Mouse (Mus musculus) kidney, postnatal 36 days (tissue): Measurements from ENCODE around the gene Plekha7.
"Not testable (repeated sequence)": the region's sequence is repeated elsewhere in the genome, so short reads cannot be mapped to it uniquely, and the experiment has no call there.

Experiments used
- DNase-seq, 2 experiments: peaks; one replicate each; pipeline ENCODE4 v3.0.0; 2021 to 2022; ENCODE audit warnings: mixed read lengths in 2 of 2

Gene Plekha7

DNA sequence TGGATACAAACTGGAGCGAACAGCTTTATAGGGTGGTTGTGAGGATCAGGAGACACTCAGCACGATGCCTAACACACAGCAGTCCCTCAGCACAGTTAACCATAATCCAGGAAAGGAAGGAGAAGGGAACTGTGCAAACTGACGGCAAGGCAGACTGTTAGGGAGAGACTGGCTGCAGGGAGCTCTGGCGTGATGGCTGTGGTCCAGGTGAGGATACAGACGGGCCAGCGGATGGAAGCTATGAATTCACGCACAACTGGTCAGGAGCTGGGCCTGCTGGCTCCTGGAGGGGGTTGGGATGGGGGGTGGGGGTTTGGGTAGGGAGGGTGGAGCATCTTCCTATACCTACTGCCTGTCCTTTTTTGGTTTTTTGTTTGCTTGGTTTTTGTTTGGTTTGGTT is 182.5 kb downstream of the Plekha7 start:
- DNase-seq, result no peak

DNA sequence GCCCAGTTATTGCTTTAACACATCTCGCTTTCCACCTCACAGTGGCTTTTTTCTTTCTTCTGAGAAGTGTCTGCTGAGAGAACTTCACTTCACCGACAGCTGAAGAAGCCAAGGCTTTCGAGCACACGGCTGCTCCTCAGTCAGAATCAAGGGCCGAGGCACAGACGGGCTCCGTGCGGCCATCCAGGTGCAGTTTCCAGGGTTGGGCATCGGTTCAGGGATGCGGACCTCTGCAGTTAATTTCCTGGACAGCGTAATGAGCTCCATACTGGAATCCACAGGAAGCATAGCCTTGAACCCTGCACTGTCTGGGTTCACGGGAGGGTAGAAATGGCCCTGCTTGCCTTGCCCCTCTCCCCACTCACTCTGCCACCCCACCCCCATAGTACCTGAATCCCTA is 184.1 kb downstream of the Plekha7 start:
- no peak for DNase-seq

DNA sequence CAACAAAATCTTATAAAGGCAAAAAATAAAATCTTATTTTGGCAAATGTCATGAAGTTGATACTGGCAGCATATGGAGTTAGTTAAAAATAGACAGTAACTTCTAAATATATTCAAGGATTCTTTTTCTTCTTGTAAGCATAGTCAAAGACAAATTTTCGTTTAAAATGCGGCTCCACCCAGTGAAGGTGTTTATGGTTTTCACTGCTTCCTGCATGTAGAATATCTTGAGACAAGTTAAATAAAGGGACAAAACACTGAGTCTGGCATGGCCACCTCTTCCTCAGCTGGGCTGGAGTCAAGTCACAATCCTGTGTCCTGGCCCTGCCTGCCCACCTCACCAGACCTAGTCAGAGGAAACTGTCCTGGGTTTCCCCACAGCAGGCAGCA is 184.6 kb downstream of the Plekha7 start:
- no peak for DNase-seq

DNA sequence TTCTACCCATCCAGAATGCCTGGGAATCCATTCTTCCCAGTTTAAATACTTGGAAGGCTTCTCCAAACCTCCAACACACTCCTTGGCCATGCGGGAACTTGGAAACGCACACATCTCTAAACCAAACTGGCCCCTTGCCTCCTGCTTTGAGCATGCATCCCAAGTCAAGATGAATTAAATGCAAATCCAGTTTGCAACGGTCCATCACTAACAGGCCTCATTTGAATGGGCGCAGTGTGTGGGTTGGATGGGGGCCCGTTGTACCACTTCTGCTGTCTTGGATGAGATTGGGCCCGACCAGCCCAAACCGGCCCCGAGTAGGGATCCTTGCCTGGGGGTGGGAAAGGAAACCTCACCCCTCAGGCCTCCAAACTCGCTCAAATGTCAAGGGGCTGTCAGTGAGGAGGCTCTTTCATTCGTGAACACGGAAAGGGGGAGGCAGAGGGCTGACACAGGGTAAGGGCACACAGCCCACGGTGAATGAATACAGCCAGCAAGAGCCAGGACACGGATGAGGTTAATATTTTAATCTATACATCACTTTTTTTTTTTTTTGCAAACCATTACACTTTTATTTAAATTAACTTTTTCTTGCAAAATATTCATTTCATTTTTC is 185.1 kb downstream of the Plekha7 start:
- DNase-seq, result no peak

DNA sequence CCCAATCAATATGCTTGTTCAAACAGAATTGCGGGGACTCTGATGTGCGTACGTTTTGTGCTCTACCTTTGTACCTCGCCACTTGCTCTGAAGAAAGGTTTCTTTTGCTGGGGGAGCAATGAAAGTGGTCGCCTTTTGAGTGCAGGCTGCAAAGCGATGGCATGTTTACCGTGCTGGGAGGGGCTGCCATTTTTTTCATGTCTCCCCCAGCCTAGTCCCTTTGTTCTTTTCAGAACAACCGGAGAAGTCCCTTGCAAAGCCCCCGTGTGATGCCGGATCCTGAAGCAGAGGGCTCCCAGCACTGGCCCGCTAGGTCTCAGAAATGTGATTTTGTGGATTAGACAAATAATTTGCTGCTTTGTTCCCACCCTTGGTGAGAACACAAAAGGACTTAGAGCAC is 187.0 kb downstream of the Plekha7 start:
- no peak for DNase-seq

DNA sequence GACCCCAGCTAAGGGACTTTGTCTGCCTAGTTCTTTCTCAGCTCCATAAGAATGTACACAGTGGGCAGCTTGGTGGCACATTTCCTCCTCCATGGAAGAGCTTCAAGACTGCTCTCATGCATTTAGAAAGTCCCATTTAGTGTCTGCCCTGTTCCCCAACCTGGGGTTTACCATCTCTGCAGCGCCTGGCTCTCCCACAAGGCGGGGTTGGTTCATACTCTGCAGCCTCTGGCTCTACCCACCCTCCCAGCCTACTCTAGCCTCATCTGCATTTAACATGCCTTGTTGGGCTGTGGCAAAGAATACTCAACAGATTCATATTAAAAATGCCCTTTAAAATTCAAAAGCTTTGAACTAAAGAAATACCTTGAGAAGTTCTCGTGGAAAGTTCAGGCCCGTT is 187.4 kb downstream of the Plekha7 start:
- no peak for DNase-seq

DNA sequence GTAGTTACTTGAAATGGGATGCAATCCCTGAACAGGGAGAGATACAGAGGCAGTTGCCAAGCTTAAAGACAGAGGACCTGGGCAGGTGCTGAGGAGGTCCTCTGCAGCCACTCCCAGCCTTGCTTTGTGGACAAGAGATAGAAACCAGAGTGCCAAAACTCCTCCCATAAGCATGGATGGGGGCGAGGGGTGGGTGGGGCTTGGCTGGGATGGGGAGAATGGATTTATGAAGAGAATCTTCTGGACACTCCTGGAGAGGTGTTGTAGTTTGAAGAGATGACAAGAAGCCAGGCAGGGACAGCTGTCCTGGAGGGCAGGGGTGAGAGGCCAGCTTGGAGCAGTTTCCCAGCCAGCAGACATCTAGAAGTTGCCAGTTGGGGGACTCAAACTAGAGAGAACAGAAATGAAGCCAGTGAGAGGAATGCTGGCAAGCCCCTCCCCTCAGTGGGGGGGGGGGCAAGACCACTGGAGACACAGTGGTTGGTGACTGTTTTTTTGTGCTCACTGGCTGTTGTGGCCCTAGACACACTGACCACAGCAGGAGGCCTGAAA is 188.8 kb downstream of the Plekha7 start:
- no peak for DNase-seq

DNA sequence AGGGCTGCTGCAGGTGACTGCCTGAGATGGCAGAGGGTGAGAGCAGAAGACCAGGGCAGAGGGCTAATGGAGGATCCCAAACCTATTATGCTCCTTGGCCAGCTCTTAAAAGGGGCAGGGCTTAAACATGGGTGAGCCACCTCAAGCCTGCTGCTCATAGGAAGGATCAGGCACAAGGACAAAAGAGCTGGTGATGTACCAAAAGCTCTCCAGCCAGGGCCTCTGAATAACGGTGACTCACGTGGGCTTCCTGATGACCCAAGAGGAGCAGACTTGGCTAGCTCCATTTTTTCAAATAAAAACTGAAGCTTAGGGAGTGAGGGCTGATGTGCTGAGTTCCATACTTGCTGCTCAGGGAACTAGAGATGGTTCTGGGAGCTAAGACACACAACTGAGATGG is 192.2 kb downstream of the Plekha7 start:
- no peak for DNase-seq

DNA sequence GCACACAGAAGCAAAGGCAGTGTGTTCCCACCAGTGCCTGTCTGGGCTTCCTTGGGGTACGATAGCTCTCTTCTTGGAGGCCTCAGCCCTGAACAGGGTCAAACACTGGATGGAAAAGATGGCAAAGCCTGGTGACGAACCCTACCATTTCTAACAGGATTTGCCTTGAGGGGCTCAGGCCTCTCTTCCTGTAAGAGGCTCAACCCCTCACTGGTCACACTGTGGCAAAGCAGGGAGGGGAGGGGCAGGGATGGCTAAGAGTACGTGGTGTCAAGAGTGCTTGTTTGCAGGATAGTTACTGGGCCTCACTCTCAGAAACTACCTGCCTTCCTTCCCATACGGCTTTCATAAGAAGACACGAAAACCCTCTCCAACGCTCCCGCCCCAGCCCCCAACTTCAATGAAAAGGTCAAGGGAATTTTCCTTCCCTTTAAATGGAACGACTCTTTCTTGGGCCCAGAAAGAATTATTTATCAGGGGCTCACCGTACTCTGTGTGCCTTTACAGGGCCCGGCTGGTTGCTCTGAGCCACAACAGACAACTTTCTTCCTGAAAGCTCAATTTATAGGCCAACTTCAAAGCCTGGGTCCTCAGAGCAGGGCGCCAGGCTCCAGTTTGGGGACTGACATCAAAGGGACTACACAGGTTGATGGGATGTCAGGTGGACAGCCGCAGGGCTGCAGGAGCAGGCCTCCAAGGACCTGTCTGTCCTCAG is 192.8 kb downstream of the Plekha7 start:
- no peak for DNase-seq

DNA sequence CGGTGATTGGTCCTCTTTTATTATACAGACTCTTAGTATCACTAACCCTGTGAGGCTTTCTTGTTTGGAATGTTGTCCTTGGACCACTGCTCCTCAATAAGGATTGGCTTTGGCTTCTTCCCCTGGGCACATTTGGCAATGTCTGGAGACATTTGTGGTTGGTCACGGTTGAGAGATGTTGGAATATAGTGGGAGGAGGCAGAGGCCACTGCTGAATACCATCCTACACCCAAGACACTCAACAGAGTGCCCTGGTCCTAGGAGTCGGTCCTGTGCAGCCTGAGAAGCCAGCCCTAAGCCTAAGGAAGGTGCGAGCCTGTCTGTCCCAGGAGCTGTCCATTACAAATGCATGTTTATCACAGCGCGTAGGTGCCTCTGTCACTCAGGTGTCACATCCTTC is 196.6 kb downstream of the Plekha7 start:
- DNase-seq, result no peak

DNA sequence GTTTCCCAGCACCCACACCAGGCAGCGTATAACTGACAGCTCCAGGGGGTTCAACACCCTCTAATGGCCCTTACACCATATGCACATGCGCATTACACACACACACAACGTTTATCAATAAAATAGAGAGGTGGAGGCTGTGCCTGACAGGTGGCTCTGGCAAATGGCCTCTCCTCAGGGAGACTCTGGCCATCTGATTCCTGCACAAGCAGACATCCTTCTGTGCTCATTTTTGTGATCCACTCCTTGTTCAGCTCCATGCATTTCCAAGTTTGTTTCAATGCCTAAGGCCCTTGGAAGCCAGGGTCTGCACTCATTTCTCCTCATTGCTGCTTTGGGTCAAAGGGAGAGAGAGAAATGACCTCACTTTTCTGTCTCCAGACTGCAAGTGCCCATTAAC is 197.5 kb downstream of the Plekha7 start:
- DNase-seq, result no peak

DNA sequence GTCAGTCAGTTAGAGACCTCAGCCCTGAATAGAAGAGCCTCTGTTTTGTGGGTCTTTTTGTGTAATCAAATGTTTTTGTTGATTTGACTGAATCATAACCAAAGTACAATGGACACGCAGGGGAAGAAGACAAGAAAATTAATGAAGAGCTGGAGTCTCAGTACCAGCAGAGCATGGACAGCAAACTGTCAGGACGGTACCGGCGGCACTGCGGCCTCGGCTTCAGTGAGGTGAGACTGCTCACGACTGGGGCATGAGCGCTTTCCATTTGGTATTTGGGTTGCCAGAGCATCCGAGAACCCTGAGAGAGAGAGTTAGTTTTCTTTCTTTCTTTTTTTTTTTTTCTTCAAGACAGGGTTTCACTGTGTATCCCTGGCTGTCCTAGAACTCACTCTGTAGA is 205.1 kb downstream of the Plekha7 start:
- no peak for DNase-seq

DNA sequence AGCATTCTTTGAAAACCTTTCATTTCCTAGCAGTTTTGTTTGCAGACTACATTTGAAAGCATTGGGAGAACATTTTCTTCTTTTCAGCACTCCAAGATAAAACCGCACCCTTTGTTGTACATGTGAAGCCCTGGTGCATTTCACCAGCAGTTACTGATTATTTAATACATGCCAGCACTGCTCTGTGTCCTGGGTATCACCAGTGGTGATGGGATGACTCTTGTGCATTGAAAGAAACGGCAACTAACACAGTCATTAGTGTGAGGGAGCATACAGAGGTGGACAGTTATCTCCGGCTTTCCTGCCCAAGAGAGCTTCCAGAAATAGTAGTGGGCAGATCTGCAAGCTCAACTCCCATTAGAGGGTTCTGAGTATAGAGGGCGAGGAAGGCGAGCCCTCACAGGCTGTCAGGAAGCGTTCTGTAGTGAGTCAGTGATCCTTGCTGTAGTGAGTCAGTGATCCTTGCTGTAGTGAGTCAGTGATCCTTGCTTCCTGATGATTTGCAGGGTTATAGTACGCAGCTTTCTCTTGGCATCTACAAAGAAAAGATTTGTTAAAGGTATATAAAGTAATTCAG is 208.1 kb downstream of the Plekha7 start:
- DNase-seq, result peak; percentile 21 to 28

DNA sequence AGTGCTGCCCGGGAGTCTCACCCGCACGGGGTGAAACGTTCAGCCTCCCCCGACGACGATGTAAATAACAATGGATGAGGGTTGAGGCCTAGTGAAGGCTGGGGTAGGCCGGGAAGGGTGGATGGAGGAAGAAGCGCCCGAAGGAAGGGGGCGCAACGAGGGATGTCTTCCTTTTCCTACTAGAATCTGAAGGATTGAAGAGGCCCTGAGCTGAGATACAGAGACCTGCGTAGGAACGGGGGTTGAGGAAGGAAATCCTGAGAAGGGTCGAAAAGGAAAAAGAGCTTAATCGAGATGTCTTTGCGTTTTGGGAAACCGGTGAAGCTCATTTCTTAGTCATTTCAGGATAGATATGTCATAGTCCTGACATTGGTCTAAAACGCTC is 214.7 kb downstream of the Plekha7 start:
- DNase-seq, result no peak

DNA sequence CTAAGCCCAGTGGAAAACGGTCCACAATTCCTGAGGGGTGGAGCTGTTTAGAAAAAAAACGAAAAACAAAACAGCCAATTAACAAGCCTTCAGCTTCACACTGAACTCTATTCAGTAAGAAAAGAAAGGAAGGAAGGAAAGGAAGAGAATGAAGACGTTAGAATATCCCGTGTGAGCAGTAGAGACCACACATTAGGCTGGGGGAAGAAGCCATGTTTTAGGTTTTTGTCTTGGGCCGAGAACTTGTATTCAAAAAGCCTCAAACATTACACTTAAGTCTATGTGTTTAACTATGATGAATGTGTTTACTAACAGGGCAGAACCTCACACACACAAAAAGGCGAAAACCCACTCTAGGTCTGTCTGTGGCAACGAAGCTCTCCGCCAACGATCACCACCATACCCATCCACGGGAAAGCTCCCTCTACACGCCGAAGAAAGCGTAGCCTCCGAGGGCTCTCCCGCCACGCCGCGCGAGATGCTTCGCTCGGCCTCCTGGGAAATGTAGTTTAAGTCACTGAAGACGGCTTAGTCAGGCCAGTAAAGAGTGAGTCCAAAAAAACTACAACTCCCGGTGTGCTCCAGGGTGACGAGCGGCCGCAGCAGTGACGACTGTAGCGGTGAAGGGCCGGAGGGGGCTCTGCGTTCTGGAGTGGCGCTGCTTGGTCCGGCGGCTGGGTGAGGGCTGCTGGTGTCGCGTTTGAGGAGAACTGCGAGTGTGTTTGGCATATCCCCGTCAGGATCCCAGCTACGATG is 215.3 kb downstream of the Plekha7 start:
- peak; percentile 95 to 96 for DNase-seq

DNA sequence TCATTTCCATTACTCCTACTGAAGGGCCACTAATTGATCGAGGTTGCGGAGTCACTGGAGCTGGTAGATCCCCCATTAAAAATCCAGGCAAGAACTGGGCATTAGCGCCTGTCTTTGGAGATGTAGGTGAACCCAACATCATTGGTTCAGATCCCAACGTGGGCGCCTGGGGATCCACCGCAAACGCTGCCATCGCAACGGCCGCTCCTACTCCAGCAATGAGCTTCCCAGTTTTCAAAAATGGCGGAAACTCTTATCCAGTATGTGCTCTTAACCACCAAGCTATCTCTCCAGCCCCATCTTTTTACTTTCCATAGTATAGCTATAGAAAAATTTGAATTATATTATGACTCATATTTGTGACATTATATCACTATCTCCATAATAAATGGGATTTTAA is 223.8 kb downstream of the Plekha7 start, which contains the start of gene Gm4353:
Gene Gm4353, minus strand, starts transcription at position 270 of the 400 bp plus-strand sequence.
- not testable (repeated sequence) for DNase-seq
